Mouse (Mus musculus): ENCODE data around the gene AA467197.
A peak's percentile ranks its signal among the peaks of the same experiment; 100 is the strongest.

Gene AA467197

GRCm38 (mm10) chr2:122636686-122637085 is at the start of gene AA467197:
Gene AA467197 (plus strand): TSS chr2:122636986.
- no peak for DNase-seq (ENCODE audit: low read depth)

DNA sequence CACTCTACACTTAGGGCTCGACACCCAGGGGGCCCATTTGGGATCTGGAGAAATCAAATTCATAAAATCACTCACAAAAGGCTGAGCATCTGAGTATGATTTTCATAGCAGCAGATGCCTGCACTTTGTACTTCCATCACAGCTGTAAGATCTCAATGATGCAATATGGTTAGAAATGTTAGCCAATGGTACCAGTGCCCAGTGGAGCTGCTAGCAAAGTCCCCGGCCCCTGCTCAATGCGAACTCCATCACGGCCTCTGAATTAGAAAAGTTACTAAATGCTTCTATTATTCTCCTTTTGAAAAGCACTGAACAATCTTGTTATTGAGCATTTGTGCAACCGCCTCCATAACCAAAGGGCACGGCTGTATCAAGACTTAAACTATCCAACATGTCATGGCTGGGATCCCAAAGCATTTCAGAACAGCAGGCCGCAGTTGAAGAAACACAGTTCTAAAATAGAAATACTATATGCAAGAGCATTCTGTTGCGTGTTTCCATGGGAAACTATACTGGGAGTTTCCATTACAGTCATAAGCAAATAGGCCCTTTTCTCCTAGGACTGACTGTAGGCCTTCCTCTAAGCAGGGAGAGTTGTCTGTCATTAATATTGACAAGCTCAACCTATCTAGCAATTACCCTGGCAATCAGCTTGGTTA is 48.8 kb upstream of the AA467197 start:
- no peak for DNase-seq (ENCODE audit: low read depth)

DNA sequence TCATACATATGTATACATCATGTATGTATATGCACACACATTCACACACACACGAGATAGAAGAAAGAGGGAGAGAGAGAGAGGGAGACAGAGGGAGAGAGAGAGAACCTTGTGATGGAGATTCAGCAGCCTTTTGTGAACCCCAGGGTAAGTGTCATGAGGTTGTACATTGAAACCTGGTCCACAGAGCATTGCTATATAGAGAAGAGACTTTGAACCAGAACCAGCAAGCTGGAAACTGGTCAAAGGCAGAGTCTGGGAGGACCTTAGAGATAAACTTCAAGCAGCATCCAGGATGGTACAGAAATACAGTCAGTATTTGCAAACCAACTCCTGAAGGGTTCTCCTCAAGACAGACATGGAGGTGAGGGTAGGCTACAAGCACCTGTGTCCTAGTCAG is 46.4 kb upstream of the AA467197 start:
- no peak for DNase-seq (ENCODE audit: low read depth)

DNA sequence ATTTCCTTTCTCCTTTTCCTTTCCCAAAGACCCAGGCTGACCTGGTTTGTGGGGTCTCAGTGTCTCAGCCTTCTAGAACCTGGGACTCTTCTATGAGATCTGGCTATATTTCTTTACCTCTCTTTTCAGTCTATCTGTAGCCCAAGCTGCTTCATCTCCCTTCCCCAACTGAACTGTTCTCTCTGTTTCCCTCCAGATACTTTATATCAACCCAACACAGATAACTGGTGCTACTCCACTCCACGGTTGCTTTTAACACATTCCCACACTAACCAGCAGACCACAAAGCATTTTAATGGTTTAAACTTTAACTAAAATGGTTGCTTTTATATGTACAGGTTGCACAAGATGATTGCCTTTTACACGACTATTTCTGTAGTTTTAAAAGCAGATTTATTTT is 45.6 kb upstream of the AA467197 start:
- DNase-seq (ENCODE audit: low read depth): no peak

- no peak for DNase-seq (ENCODE audit: low read depth)
Measured at GRCm38 (mm10) chr2:122595461-122595860, 41.3 kb upstream of the AA467197 start.

DNA sequence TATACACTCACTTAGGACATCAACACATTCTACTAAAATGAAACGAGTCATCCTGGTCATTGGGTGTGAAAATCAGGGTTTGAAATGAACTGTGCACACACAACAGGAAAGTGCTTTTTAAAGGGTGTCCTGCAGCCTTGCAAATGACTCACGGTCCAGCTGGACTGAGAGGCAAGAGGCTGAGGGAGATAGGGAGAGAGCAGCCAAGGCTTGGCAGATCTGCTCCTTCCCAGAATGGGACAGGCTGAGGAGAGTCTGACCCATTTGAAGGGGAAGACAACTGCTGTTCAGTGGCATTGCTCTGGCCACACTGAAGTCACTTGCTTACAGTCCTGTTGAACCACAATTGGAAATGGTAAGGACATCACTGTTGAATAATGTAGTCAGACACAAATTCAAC is 37.0 kb upstream of the AA467197 start:
- DNase-seq (ENCODE audit: low read depth): no peak

GRCm38 (mm10) chr2:122601354-122601753 is 35.4 kb upstream of the AA467197 start:
- DNase-seq (ENCODE audit: low read depth): no peak

GRCm38 (mm10) chr2:122605829-122606228 is 31.0 kb upstream of the AA467197 start:
- no peak for DNase-seq (ENCODE audit: low read depth)

DNA sequence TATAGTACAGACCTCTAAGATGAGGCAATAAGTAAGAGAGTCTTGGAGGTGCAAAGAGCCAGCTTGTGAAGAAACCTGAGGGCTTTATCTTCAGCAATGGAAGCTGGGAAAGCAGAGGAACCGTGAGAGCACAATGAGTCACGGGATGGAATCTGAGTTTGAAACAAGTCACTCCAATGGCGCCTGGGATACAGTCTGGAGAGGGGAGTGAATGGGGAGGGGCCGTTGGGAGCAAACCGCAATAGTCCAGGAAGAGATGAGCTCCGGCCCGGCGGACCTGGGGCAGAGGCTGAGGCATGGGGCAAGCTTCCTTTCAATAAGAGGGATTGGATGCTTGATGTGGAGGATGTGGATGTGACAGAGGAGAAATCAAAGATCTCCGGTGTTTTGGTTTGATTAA is 28.0 kb upstream of the AA467197 start:
- DNase-seq (ENCODE audit: low read depth): no peak

GRCm38 (mm10) chr2:122610746-122611653 is 25.8 kb upstream of the AA467197 start, which contains the start of gene Gatm:
Gene Gatm (minus strand): TSS chr2:122611303.
- peak; percentile 45 for DNase-seq (ENCODE audit: low read depth)

- no peak for DNase-seq (ENCODE audit: low read depth)
Measured at GRCm38 (mm10) chr2:122611654-122611973, 25.2 kb upstream of the AA467197 start.

GRCm38 (mm10) chr2:122616237-122616636 is 20.5 kb upstream of the AA467197 start:
- no peak for DNase-seq (ENCODE audit: low read depth)

- no peak for DNase-seq (ENCODE audit: low read depth)
Measured at GRCm38 (mm10) chr2:122617792-122618191, 19.0 kb upstream of the AA467197 start.

DNA sequence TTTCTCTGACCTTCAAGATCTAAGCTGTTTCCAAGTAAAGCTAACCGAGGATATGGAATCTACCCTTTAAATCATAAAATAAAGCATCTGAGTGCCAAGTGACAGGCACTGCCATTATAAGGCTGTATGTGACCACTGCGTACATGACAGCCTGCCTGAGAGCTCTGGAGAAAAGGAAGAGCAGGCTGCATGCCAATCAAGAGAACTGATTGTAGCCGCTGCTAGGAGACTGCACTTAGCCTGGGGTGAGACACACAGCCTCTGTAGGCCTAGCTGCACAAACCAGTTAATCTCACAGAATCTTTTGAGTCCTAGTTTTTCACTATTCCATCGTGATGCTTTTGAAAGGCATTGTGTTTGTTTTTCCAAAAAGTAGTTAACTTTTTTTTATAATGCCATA is 18.1 kb upstream of the AA467197 start:
- no peak for DNase-seq (ENCODE audit: low read depth)

- DNase-seq (ENCODE audit: low read depth): no peak
Measured at GRCm38 (mm10) chr2:122621337-122622110, 15.3 kb upstream of the AA467197 start.

DNA sequence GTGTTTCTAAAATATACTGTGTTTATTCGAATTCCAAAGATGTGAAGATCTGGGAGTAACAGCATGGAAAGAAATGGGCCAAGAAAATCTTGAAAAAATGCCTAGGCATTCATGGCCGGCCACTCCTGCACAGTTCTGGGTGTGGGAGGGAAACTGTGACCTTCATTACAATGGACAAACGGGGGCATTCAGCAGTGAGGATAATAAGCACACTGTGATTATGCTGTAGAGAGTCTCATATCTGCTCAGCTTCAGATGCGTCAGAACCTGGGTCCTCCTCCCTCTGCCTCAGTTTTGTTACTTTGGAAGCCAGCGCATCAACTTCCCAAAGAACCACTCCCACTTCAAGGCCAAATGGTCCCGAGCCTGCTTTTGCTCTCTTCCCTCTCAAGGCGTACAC is 10.9 kb upstream of the AA467197 start:
- no peak for DNase-seq (ENCODE audit: low read depth)

GRCm38 (mm10) chr2:122628976-122629375 is 7.8 kb upstream of the AA467197 start:
- DNase-seq (ENCODE audit: low read depth): peak; percentile 91

GRCm38 (mm10) chr2:122629871-122630270 is 6.9 kb upstream of the AA467197 start:
- DNase-seq (ENCODE audit: low read depth): no peak

GRCm38 (mm10) chr2:122630465-122631225 is 6.1 kb upstream of the AA467197 start:
- DNase-seq (ENCODE audit: low read depth): peak; percentile 96

DNA sequence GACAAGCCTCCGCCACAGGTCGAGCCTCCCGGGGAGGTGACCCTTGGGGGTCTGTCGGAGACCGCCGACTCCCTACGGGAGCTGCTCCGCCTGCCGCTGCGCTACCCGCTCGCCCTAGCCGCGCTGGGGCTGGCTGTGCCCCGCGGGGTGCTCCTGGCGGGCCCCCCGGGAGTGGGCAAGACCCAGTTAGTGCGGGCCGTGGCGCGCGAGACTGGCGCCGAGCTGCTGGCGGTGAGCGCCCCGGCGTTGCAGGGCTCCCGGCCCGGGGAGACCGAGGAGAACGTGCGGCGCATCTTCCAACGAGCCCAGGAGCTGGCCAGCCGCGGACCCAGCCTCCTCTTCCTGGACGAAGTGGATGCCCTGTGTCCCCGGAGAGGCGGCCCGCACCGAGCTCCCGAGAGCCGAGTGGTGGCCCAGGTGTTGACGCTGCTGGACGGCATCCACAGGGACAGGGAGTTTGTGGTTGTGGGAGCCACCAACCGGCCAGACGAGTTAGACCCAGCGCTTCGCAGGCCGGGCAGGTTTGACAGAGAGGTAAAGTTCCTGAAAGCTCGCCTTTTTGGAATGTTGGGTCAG is 5.5 kb upstream of the AA467197 start:
- DNase-seq (ENCODE audit: low read depth): peak; percentile 37

DNA sequence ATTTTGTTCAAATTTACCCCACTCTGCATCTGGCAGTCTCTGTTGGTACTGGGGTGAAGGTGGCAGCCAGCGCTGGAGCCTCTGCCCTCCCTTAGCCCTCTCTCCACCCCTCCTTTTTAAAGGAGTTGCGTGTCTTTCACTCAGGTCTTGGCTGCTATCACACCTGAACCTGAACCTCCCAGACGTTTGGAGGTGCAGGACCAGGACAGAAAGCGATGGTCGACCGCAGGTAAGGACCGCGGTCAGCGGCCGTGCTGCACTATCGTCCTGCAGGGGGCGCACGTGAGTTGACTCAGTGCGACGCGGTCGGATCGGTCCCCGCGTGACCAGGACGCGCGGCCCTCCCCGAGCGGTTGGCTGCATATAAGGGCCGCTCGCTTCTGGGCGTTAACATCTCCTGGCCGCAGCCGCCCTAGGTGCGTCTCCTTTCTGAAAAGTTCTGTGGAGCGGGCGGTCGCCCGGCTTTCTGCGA is 776 bp downstream of the AA467197 start:
- peak; percentile 84 for DNase-seq (ENCODE audit: low read depth)
